Mouse (Mus musculus): ENCODE measurements around the gene Tmem135. TPM values are rescaled to one million over a fixed set of nuclear protein-coding genes. Genes with fewer than 3 reads are reported as not detected.

The Tmem135 gene
- polyA plus RNA-seq, 1 experiment from 2014 or later = 26.1 TPM

- H3K27ac ChIP-seq = no peak overlapping the region
- no peaks in the 10 kb centered on the region for H3K27me3 ChIP-seq
- H3K4me3 ChIP-seq = no peak overlapping the region
- H3K4me2 ChIP-seq = no peak overlapping the region
- no peaks in the 10 kb centered on the region for H3K9me3 ChIP-seq (replicated peaks)
- H3K4me1 ChIP-seq (replicated peaks) = peaks cover 27% of the 10 kb centered on the region
- H3K9ac ChIP-seq = no peak overlapping the region
- ATAC-seq (replicated peaks; ENCODE audit: insufficient number of reproducible peaks, insufficient read depth, low FRiP score, low read depth) = no peak
- WGBS = 38% methylated on average over 6 of the region's 6 CpGs
- H3K36me3 ChIP-seq = no peaks in the 10 kb centered on the region
Observed at GRCm38 (mm10) chr7:89371623-89372295, 32.3 kb downstream of the Tmem135 start.

DNA sequence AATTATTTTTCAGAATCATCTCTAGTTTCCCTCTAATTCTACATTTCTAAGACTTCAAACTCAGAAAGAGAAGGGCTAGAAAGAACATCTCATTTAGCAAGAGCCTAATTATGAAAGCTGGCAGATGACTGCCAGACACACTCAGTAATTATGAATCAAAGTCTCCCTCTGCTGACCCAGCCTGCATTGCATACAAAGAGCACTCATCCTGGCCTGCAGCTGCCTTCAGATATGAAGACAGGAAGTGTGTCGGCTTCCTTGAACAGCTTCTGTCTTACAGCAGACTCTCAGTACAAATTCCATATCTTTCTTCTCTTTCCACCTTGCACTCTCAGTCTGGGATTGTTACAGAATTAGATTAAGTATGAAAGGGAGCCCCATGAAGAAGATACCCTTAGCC is 33.1 kb downstream of the Tmem135 start:
- H3K9me3 ChIP-seq (replicated peaks) = no peaks in the 10 kb centered on the region
- peaks cover 27% of the 10 kb centered on the region for H3K4me1 ChIP-seq (replicated peaks)
- WGBS = 0% methylated on average over 1 of the region's 1 CpGs
- H3K27me3 ChIP-seq = no peaks in the 10 kb centered on the region
- no peak overlapping the region for H3K4me3 ChIP-seq
- no peak overlapping the region for H3K4me2 ChIP-seq
- H3K36me3 ChIP-seq = no peaks in the 10 kb centered on the region
- H3K27ac ChIP-seq = no peak overlapping the region
- no peak overlapping the region for H3K9ac ChIP-seq
- peak; percentile 47; the same call in 1 of the 2 replicates for ATAC-seq (replicated peaks; ENCODE audit: insufficient number of reproducible peaks, insufficient read depth, low FRiP score, low read depth)

- Histone ChIP-seq H3K4me3 (no peak overlapping the region), H3K4me1 (replicated peaks) (peaks cover 27% of the 10 kb centered on the region), H3K36me3 (no peaks in the 10 kb centered on the region), H3K9me3 (replicated peaks) (no peaks in the 10 kb centered on the region), H3K27ac (no peak overlapping the region), H3K4me2 (no peak overlapping the region), H3K9ac (no peak overlapping the region), H3K27me3 (no peaks in the 10 kb centered on the region)
- 82% methylated on average over 1 of the region's 1 CpGs for WGBS
- no peak for ATAC-seq (replicated peaks; ENCODE audit: insufficient number of reproducible peaks, insufficient read depth, low FRiP score, low read depth)
Observed at GRCm38 (mm10) chr7:89370086-89370485, 33.9 kb downstream of the Tmem135 start.

DNA sequence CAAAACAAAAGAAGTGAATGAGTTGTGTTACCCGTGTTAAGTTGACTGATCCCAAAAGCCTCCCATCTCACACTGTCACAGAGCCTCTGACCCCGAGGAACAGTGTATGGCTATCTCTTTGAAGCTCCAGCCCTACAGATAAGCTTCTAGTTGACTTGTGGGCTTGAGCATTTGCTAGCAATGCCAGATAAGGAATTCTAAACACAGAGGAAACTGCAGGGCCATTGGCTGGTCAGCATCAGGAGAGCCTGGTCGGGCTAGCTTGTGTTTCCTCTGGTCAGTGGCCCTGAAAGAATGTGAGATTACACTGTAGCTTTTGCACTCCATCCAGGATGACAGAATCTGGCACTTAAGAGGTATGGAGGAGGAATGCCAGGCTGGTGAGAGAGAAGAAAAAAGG is 36.4 kb downstream of the Tmem135 start:
- Histone ChIP-seq H3K9ac (no peak overlapping the region), H3K36me3 (no peaks in the 10 kb centered on the region), H3K27me3 (no peaks in the 10 kb centered on the region), H3K4me3 (no peak overlapping the region), H3K4me2 (no peak overlapping the region), H3K9me3 (replicated peaks) (no peaks in the 10 kb centered on the region), H3K27ac (peak overlapping the region; percentile 56), H3K4me1 (replicated peaks) (peaks cover 27% of the 10 kb centered on the region)
- no peak for ATAC-seq (replicated peaks; ENCODE audit: insufficient number of reproducible peaks, insufficient read depth, low FRiP score, low read depth)
- WGBS = 10% methylated on average over 3 of the region's 3 CpGs

GRCm38 (mm10) chr7:89365135-89365880 is 38.7 kb downstream of the Tmem135 start:
- no peak for ATAC-seq (replicated peaks; ENCODE audit: insufficient number of reproducible peaks, insufficient read depth, low FRiP score, low read depth)
- no peak overlapping the region for H3K4me3 ChIP-seq
- H3K4me1 ChIP-seq (replicated peaks) = peaks cover 14% of the 10 kb centered on the region
- H3K36me3 ChIP-seq = no peaks in the 10 kb centered on the region
- no peak overlapping the region for H3K4me2 ChIP-seq
- H3K27ac ChIP-seq = no peak overlapping the region
- H3K9ac ChIP-seq = no peak overlapping the region
- H3K9me3 ChIP-seq (replicated peaks) = no peaks in the 10 kb centered on the region
- 74% methylated on average over 10 of the region's 10 CpGs for WGBS
- no peaks in the 10 kb centered on the region for H3K27me3 ChIP-seq

DNA sequence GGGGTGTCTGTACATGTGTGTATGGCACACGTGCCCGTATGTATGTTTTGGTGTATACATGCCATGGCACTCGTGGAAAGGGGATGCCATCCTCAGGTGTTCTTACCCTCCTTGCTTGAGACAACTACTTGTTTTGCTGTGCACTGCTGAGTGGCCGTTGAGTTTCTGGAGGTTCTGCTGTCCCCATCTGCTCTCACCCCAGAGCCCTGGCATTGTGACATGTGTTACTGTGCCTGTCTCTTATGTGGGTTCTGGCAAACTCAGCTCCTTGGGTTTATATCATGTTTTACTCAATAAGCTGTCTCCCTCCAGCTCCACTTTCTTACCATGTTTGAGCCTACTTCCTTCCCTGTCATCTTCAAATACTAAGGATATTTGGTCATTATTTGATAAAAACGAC is 40.0 kb downstream of the Tmem135 start:
- H3K27me3 ChIP-seq = no peaks in the 10 kb centered on the region
- H3K36me3 ChIP-seq = no peaks in the 10 kb centered on the region
- H3K9me3 ChIP-seq (replicated peaks) = no peaks in the 10 kb centered on the region
- H3K27ac ChIP-seq = no peak overlapping the region
- H3K4me2 ChIP-seq = no peak overlapping the region
- no peak for ATAC-seq (replicated peaks; ENCODE audit: insufficient number of reproducible peaks, insufficient read depth, low FRiP score, low read depth)
- no peak overlapping the region for H3K4me3 ChIP-seq
- peaks cover 14% of the 10 kb centered on the region for H3K4me1 ChIP-seq (replicated peaks)
- 82% methylated on average over 5 of the region's 5 CpGs for WGBS
- H3K9ac ChIP-seq = no peak overlapping the region

DNA sequence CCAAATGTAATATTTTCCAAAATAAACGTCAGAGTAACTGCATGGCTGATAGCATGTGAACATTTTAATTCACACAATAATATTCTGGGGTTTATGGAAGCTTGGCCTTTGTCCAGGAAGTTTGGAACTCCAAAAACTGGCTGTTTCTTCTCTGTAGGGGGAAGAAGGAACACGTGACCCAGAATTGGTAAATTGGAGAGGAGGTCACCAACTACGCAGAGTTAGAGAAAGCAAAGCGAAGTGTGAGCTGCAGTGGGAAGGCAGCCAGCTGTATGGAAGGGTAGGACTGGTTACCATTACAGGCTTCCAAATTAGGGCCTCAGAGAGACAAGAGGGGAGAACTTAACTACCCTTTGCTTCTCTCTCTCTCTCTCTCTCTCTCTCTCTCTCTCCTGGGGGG is 47.7 kb downstream of the Tmem135 start:
- no peak overlapping the region for H3K4me2 ChIP-seq
- no peaks in the 10 kb centered on the region for H3K9me3 ChIP-seq (replicated peaks)
- H3K27me3 ChIP-seq = no peaks in the 10 kb centered on the region
- peak overlapping the region; percentile 24 for H3K27ac ChIP-seq
- no peaks in the 10 kb centered on the region for H3K36me3 ChIP-seq
- 50% methylated on average over 4 of the region's 4 CpGs for WGBS
- no peak for ATAC-seq (replicated peaks; ENCODE audit: insufficient number of reproducible peaks, insufficient read depth, low FRiP score, low read depth)
- H3K4me1 ChIP-seq (replicated peaks) = 0 out of 2 replicates have a peak, but pooled peaks cover 3% of the 10 kb centered on the region
- H3K9ac ChIP-seq = no peak overlapping the region
- H3K4me3 ChIP-seq = no peak overlapping the region

- Histone ChIP-seq H3K9me3 (replicated peaks) (no peaks in the 10 kb centered on the region), H3K4me2 (no peak overlapping the region), H3K4me1 (replicated peaks) (0 out of 2 replicates have a peak, but pooled peaks cover 3% of the 10 kb centered on the region), H3K9ac (no peak overlapping the region), H3K27me3 (no peaks in the 10 kb centered on the region), H3K4me3 (no peak overlapping the region), H3K27ac (peak overlapping the region; percentile 30), H3K36me3 (no peaks in the 10 kb centered on the region)
- ATAC-seq (replicated peaks; ENCODE audit: insufficient number of reproducible peaks, insufficient read depth, low FRiP score, low read depth) = no peak
- WGBS = 50% methylated on average over 8 of the region's 8 CpGs
Observed at GRCm38 (mm10) chr7:89355519-89356255, 48.3 kb downstream of the Tmem135 start.

- no peak for ATAC-seq (replicated peaks; ENCODE audit: insufficient number of reproducible peaks, insufficient read depth, low FRiP score, low read depth)
- no peaks in the 10 kb centered on the region for H3K9me3 ChIP-seq (replicated peaks)
- H3K9ac ChIP-seq = no peak overlapping the region
- H3K4me1 ChIP-seq (replicated peaks) = peaks cover 12% of the 10 kb centered on the region
- H3K27me3 ChIP-seq = no peaks in the 10 kb centered on the region
- no peak overlapping the region for H3K4me2 ChIP-seq
- H3K4me3 ChIP-seq = no peak overlapping the region
- no peak overlapping the region for H3K27ac ChIP-seq
- no peaks in the 10 kb centered on the region for H3K36me3 ChIP-seq
Observed at GRCm38 (mm10) chr7:89342021-89342420, 62.0 kb downstream of the Tmem135 start.

GRCm38 (mm10) chr7:89339808-89340207 is 64.2 kb downstream of the Tmem135 start:
- Histone ChIP-seq H3K36me3 (no peaks in the 10 kb centered on the region), H3K4me2 (no peak overlapping the region), H3K4me1 (replicated peaks) (peaks cover 23% of the 10 kb centered on the region), H3K27ac (no peak overlapping the region), H3K9ac (no peak overlapping the region), H3K4me3 (no peak overlapping the region), H3K9me3 (replicated peaks) (no peaks in the 10 kb centered on the region), H3K27me3 (no peaks in the 10 kb centered on the region)
- WGBS = 83% methylated on average over 1 of the region's 1 CpGs
- no peak for ATAC-seq (replicated peaks; ENCODE audit: insufficient number of reproducible peaks, insufficient read depth, low FRiP score, low read depth)

DNA sequence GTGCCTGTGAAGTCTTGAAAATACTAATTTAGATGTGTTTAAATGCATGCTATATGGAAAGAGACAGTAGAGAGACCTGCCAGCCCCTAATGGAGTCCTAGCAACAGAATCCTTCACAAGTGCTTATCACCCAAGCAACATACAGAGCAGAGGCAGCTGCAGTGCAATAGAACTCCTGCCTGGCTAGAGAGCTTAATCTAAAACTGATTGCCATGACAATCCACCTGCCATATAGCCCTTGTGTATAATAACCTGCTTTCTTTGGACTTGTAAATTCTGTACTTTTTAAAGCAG is 64.9 kb downstream of the Tmem135 start:
- Histone ChIP-seq H3K9ac (peak overlapping the region; percentile 85), H3K4me2 (peak overlapping the region; percentile 90), H3K27me3 (no peaks in the 10 kb centered on the region), H3K4me1 (replicated peaks) (peaks cover 23% of the 10 kb centered on the region), H3K4me3 (peak overlapping the region; percentile 89), H3K36me3 (no peaks in the 10 kb centered on the region), H3K27ac (peak overlapping the region; percentile 73), H3K9me3 (replicated peaks) (no peaks in the 10 kb centered on the region)
- ATAC-seq (replicated peaks; ENCODE audit: insufficient number of reproducible peaks, insufficient read depth, low FRiP score, low read depth) = 0 out of 2 replicates have a peak, but pooled peaks have one; percentile 9
